Mouse (Mus musculus) CH12.LX (cell line): Measurements from ENCODE around the gene Ggnbp2. TPM values are rescaled to one million over a fixed set of nuclear protein-coding genes. Genes with fewer than 3 reads are reported as not detected.

ENCODE experiments used
- DNase-seq: peaks from one replicate; pipeline ENCODE4 v3.0.0-alpha.2; 2013; ENCODE audit errors: extremely low read depth
- H3K27ac ChIP-seq: 2 replicates; pipeline ENCODE4 v1.5.1; 2012; ENCODE audit warnings: low read depth, mild to moderate bottlenecking, control low read depth, moderate library complexity; ENCODE audit not compliant: insufficient read depth
- H3K27me3 ChIP-seq: replicated peaks from 2 replicates; pipeline ENCODE3; 2012; ENCODE audit warnings: inconsistent platforms
- H3K36me3 ChIP-seq, 2 experiments: replicated peaks in 1 of 2; 2 replicates each; pipeline versions ENCODE3 to v1.6.1; 2012; ENCODE audit warnings: inconsistent platforms in 1 of 2, low read length in 1 of 2, mild to moderate bottlenecking in 1 of 2, mixed read lengths in 1 of 2, moderate library complexity in 1 of 2; ENCODE audit not compliant: control insufficient read depth in 1 of 2, insufficient read depth in 1 of 2
- H3K4me1 ChIP-seq, 2 experiments: 2 replicates each; pipeline ENCODE4 v1.6.1; 2012; ENCODE audit warnings: inconsistent platforms in 1 of 2, moderate library complexity in 1 of 2; ENCODE audit not compliant: insufficient read depth in 2 of 2, control insufficient read depth in 1 of 2
- H3K4me2 ChIP-seq: 2 replicates; pipeline ENCODE4 v1.6.1; 2012; ENCODE audit warnings: low read depth, mild to moderate bottlenecking, control low read depth; ENCODE audit not compliant: poor library complexity, insufficient read depth, severe bottlenecking
- H3K4me3 ChIP-seq, 3 experiments: fragments of 150-350 bp in 1 of 3; sonication (generic) in 1 of 3; replicated peaks in 1 of 3; 2 replicates each; pipeline versions ENCODE3 to v1.5.1; 2011 to 2012; ENCODE audit warnings: low read depth in 2 of 3, low read length in 2 of 3, mild to moderate bottlenecking in 2 of 3, moderate library complexity in 2 of 3, control low read depth in 1 of 3, improper control_type of control experiment in 1 of 3, inconsistent platforms in 1 of 3, mixed read lengths in 1 of 3; ENCODE audit not compliant: poor library complexity in 1 of 3
- H3K79me2 ChIP-seq: replicated peaks from 2 replicates; pipeline ENCODE4 v1.6.1; 2012; ENCODE audit warnings: mild to moderate bottlenecking, moderate library complexity; ENCODE audit not compliant: control insufficient read depth, poor library complexity, insufficient read depth, severe bottlenecking; ENCODE audit errors: extremely low read depth
- H3K9ac ChIP-seq: 2 replicates; pipeline ENCODE4 v1.6.1; 2012; ENCODE audit warnings: low read depth, mild to moderate bottlenecking, control low read depth, moderate library complexity; ENCODE audit not compliant: insufficient read depth
- H3K9me3 ChIP-seq: replicated peaks from 2 replicates; pipeline ENCODE3; 2012; ENCODE audit warnings: low read length, inconsistent platforms, mixed read lengths
- BHLHE40 ChIP-seq: IDR thresholded peaks from 2 replicates; pipeline ENCODE4 v1.6.1; 2011; ENCODE audit warnings: mild to moderate bottlenecking, low read depth, low read length, improper control_type of control experiment
- CHD1 ChIP-seq: IDR thresholded peaks from 2 replicates; pipeline ENCODE4 v1.6.1; 2012; ENCODE audit warnings: low read depth, low read length, improper control_type of control experiment, inconsistent platforms
- CTCF ChIP-seq, 2 experiments: IDR thresholded peaks in 1 of 2; conservative IDR thresholded peaks in 1 of 2; 2 replicates each; pipeline ENCODE4 v1.5.1; 2011 to 2012; ENCODE audit warnings: low read depth in 2 of 2, low read length in 2 of 2, improper control_type of control experiment in 1 of 2, inconsistent platforms in 1 of 2, mild to moderate bottlenecking in 1 of 2, moderate library complexity in 1 of 2
- E2F4 ChIP-seq: IDR thresholded peaks from 2 replicates; pipeline ENCODE4 v1.6.1; 2011; ENCODE audit warnings: low read depth, low read length, improper control_type of control experiment; ENCODE audit not compliant: insufficient replicate concordance
- ELF1 ChIP-seq: IDR thresholded peaks from 2 replicates; pipeline ENCODE4 v1.6.1; 2014; ENCODE audit warnings: low read depth, mild to moderate bottlenecking, inconsistent platforms, low read length, improper control_type of control experiment
- EP300 ChIP-seq: IDR thresholded peaks from 2 replicates; pipeline ENCODE4 v1.6.1; 2011; ENCODE audit warnings: low read length, improper control_type of control experiment
- ETS1 ChIP-seq: conservative IDR thresholded peaks from 2 replicates; pipeline ENCODE4 v1.6.1; 2012; ENCODE audit warnings: low read depth, mild to moderate bottlenecking, inconsistent platforms, low read length, improper control_type of control experiment, moderate library complexity
- GABPA ChIP-seq: IDR thresholded peaks from 2 replicates; pipeline ENCODE4 v1.6.1; 2012; ENCODE audit warnings: low read depth, low read length, improper control_type of control experiment, inconsistent platforms; ENCODE audit not compliant: insufficient replicate concordance
- HCFC1 ChIP-seq: IDR thresholded peaks from 2 replicates; pipeline ENCODE4 v1.6.1; 2012; ENCODE audit warnings: low read depth, mild to moderate bottlenecking, inconsistent platforms, low read length, improper control_type of control experiment
- IRF4 ChIP-seq: IDR thresholded peaks from 2 replicates; pipeline ENCODE4 v1.6.1; 2014; ENCODE audit warnings: low read depth, mild to moderate bottlenecking, inconsistent platforms, low read length, improper control_type of control experiment
- JUN ChIP-seq: IDR thresholded peaks from 2 replicates; pipeline ENCODE4 v1.6.1; 2011; ENCODE audit warnings: low read depth, mild to moderate bottlenecking, low read length, improper control_type of control experiment, moderate library complexity; ENCODE audit not compliant: insufficient read depth
- JUND ChIP-seq: conservative IDR thresholded peaks from 2 replicates; pipeline ENCODE4 v1.6.1; 2011; ENCODE audit warnings: low read depth, low read length, improper control_type of control experiment
- MAFK ChIP-seq: IDR thresholded peaks from 2 replicates; pipeline ENCODE4 v1.6.1; 2011; ENCODE audit warnings: low read length, improper control_type of control experiment; ENCODE audit not compliant: insufficient replicate concordance
- MAX ChIP-seq: IDR thresholded peaks from 2 replicates; pipeline ENCODE4 v1.6.1; 2011; ENCODE audit warnings: low read length, improper control_type of control experiment
- MEF2A ChIP-seq: IDR thresholded peaks from 2 replicates; pipeline ENCODE4 v1.6.1; 2014; ENCODE audit warnings: low read depth, mild to moderate bottlenecking, inconsistent platforms, low read length, improper control_type of control experiment, borderline replicate concordance
- MXI1 ChIP-seq: IDR thresholded peaks from 2 replicates; pipeline ENCODE4 v1.6.1; 2011; ENCODE audit warnings: mild to moderate bottlenecking, low read depth, low read length, improper control_type of control experiment
- MYC ChIP-seq: IDR thresholded peaks from 2 replicates; pipeline ENCODE4 v1.6.1; 2011; ENCODE audit warnings: low read depth, mild to moderate bottlenecking, improper control_type of control experiment, low read length
- NELFE ChIP-seq: IDR thresholded peaks from 2 replicates; pipeline ENCODE4 v1.6.1; 2011; ENCODE audit warnings: low read depth, low read length, improper control_type of control experiment
- NRF1 ChIP-seq: IDR thresholded peaks from 2 replicates; pipeline ENCODE4 v1.6.1; 2014; ENCODE audit warnings: low read depth, mild to moderate bottlenecking, inconsistent platforms, low read length, improper control_type of control experiment, moderate library complexity
- POLR2A ChIP-seq: IDR thresholded peaks from 2 replicates; pipeline ENCODE4 v1.6.1; 2011; ENCODE audit warnings: low read depth, mild to moderate bottlenecking, improper control_type of control experiment, low read length
- RAD21 ChIP-seq: IDR thresholded peaks from 2 replicates; pipeline ENCODE4 v1.6.1; 2011; ENCODE audit warnings: low read depth, mild to moderate bottlenecking, low read length, improper control_type of control experiment, moderate library complexity
- RCOR1 ChIP-seq: conservative IDR thresholded peaks from 2 replicates; pipeline ENCODE4 v1.6.1; 2012; ENCODE audit warnings: low read depth, mild to moderate bottlenecking, inconsistent platforms, low read length, improper control_type of control experiment
- SIN3A ChIP-seq: IDR thresholded peaks from 2 replicates; pipeline ENCODE4 v1.6.1; 2012; ENCODE audit warnings: low read length, improper control_type of control experiment, inconsistent platforms
- SMC3 ChIP-seq: IDR thresholded peaks from 2 replicates; pipeline ENCODE4 v1.6.1; 2011; ENCODE audit warnings: low read depth, low read length, improper control_type of control experiment
- TBP ChIP-seq: conservative IDR thresholded peaks from 2 replicates; pipeline ENCODE4 v1.6.1; 2011; ENCODE audit warnings: low read depth, low read length, improper control_type of control experiment
- UBTF ChIP-seq: IDR thresholded peaks from 2 replicates; pipeline ENCODE4 v1.6.1; 2012; ENCODE audit warnings: low read depth, mild to moderate bottlenecking, inconsistent platforms, low read length, improper control_type of control experiment, moderate library complexity
- USF1 ChIP-seq: IDR thresholded peaks from 2 replicates; pipeline ENCODE4 v1.6.1; 2014; ENCODE audit warnings: low read depth, mild to moderate bottlenecking, inconsistent platforms, low read length, improper control_type of control experiment
- ZC3H11A ChIP-seq: IDR thresholded peaks from 2 replicates; pipeline ENCODE4 v1.6.1; 2012; ENCODE audit warnings: low read depth, mild to moderate bottlenecking, inconsistent platforms, low read length, improper control_type of control experiment
- dilution Hi-C: fragments of 300-500 bp; cut with MboI; formaldehyde crosslinking; loops from 2 replicates; pipeline ENCODE4 v1.14.3; 2020; ENCODE audit warnings: low sequenced_read_pairs; ENCODE audit not compliant: extremely low pct_unique_long_range_greater_than_20kb, extremely low pct_ligation_motif_present
- in situ Hi-C: fragments of 300-500 bp; cut with MboI; formaldehyde crosslinking; loops from 3 replicates; pipeline ENCODE4 v1.14.3; 2019; ENCODE audit warnings: low sequenced_read_pairs, low pct_ligation_motif_present, low pct_unique_long_range_greater_than_20kb, mixed read lengths
- polyA plus RNA-seq: library from polyadenylated mRNA; unstranded; fragments of >175 nt; gene quantifications from 2 replicates; pipeline ENCODE4 v1.2.1, GENCODE M21; 2012; ENCODE audit warnings: low read depth; ENCODE audit not compliant: insufficient read length
- total RNA-seq, 2 experiments: library from RNA; depleted of rRNA; stranded (reverse); fragments of 300-350 nt in 1 of 2; fragments of >200 nt in 1 of 2; gene quantifications; 2 replicates each; pipeline ENCODE4 v1.2.3; 2012 to 2014

Gene Ggnbp2
- total and polyA plus RNA-seq, 3 experiments, result 70.9 to 125 (median 86.5) TPM

GRCm38 (mm10) chr11:84919951-84920350 lies 49.3 kb upstream of the Ggnbp2 start:
- Histone ChIP-seq H3K27ac (no peak overlapping the region), H3K9ac (no peak overlapping the region), H3K79me2 (peaks cover 12% of the 10 kb centered on the region), H3K27me3 (peaks cover 48% of the 10 kb centered on the region), H3K4me1 (peaks cover 8 to 23% of the 10 kb centered on the region in 2 experiments; a peak in 3 of 4 replicates), H3K4me2 (no peak overlapping the region), H3K9me3 (no peaks in the 10 kb centered on the region), H3K4me3 (no peak overlapping the region), H3K36me3 (no peaks in the 10 kb centered on the region)
- in situ Hi-C loops, result loop anchor here (5.0 to 10.0 kb wide), 4 partner anchors 43 to 335 kb away; no protein-coding TSS in a partner anchor
- no peak for TF ChIP-seq POLR2A
- no peak for TF ChIP-seq MEF2A
- TF ChIP-seq ELF1, result no peak
- TF ChIP-seq EP300, result no peak
- dilution Hi-C loops, result no loop called here
- no peak for DNase-seq

DNA sequence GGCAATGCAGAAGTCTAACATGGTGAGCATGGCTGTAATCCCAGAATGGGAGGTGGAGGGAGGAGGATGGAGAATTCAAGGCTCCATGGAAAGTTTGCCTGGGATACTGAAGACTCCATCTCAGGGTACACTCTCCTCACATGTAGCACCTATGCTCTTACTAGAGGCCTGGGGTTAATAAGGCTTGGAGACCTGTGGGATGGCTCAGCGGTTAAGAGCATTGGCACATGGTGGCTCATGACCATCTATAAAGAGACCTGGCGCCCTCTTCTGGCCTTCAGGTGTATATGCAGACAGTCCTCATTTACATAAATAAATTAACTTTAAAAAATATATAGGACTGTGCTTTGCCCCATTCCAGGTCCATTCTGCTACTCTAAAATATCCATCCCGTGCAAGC lies 48.7 kb upstream of the Ggnbp2 start:
- peaks cover 44% of the 10 kb centered on the region for H3K27me3 ChIP-seq
- no peaks in the 10 kb centered on the region for H3K9me3 ChIP-seq
- peaks cover 3 to 5% of the 10 kb centered on the region in 2 experiments for H3K36me3 ChIP-seq
- dilution Hi-C loops (no loop called here), in situ Hi-C loops (loop anchor here (5.0 to 10.0 kb wide), 4 partner anchors 42 to 336 kb away; no protein-coding TSS in a partner anchor)
- H3K4me2 ChIP-seq, result peak overlapping the region; percentile 57
- TF ChIP-seq ETS1 (no peak), CHD1 (no peak), JUN (no peak), MEF2A (0 out of 2 replicates have a peak, but pooled peaks have one; percentile 28), MAX (peak; percentile 90), BHLHE40 (peak; percentile 55), MAFK (no peak), ZC3H11A (no peak), RAD21 (peak; percentile 50), NELFE (peak; percentile 44; the same call in 1 of the 2 replicates), UBTF (no peak), USF1 (peak; percentile 6; the same call in 1 of the 2 replicates), RCOR1 (no peak), TBP (peak; percentile 69; the same call in 1 of the 2 replicates), NRF1 (no peak), MXI1 (peak; percentile 70; the same call in 1 of the 2 replicates), HCFC1 (no peak), SIN3A (0 out of 2 replicates have a peak, but pooled peaks have one; percentile 42), JUND (0 out of 2 replicates have a peak, but pooled peaks have one; percentile 30), EP300 (peak; percentile 4; the same call in 1 of the 2 replicates), POLR2A (peak; percentile 43; the same call in 1 of the 2 replicates), CTCF (conservative IDR thresholded peaks at IDR 0.05 in 1 of 2, IDR thresholded peaks at IDR 0.05 in 1 of 2; ENCODE audit: low read depth in 2 of 2, low read length in 2 of 2) (peak; percentile 79 to 92), ELF1 (no peak), IRF4 (peak; percentile 27; the same call in 1 of the 2 replicates), SMC3 (peak; percentile 43), E2F4 (no peak), GABPA (no peak), MYC (peak; percentile 99)
- no peak overlapping the region for H3K9ac ChIP-seq
- peaks cover 19% of the 10 kb centered on the region for H3K79me2 ChIP-seq
- no peak overlapping the region for H3K4me3 ChIP-seq
- H3K4me1 ChIP-seq, result peaks cover 8 to 29% of the 10 kb centered on the region in 2 experiments; a peak in 3 of 4 replicates
- no peak overlapping the region for H3K27ac ChIP-seq
- DNase-seq, result peak; percentile 76
